Mouse (Mus musculus): ENCODE results near the gene Gm5936. TPM values are rescaled to one million over a fixed set of nuclear protein-coding genes. Genes with fewer than 3 reads are reported as not detected.

Gene Gm5936
- 0.06 and 0.33 TPM in 2 replicates for polyA plus RNA-seq (2021; fragmentation: Nextera tagmentation)
- long read RNA-seq, experiment 1: 0 reads
- long read RNA-seq, experiment 2: 0 reads

DNA sequence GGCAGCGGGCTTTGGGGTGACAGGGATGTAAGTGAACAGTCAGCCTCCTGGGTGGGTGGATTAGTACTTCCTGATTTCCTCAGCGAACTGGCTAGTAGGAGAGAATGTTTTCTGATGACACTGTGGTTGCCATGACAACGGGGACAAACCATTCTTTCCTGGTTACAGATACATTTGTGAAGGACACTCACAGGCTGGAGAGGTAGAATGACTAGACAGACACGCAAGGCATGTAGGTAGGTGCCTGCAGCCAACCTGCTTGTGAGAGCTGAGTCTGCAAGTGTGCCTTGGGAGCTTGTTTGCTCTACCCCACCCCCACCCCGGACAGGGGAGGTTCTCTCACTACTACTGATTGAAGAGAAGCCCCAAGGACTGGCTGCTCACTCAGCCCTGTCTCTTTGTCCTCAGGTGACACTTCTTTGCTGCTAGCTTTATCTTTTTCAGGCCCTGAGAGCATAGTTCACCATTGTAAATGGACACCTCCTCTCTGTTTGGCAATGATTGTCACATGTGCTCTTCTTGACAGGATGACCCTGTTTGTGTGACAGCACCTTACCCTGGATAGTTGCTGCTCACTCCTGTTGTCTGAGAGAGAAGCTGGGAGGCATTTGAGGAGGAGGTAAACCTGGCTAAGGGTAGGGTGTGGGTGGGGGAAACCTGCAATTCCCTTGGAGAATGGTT is at the start of gene Gm5936:
TSS of gene Gm5936 (plus strand) at position 355 of the 681 bp plus-strand sequence.

Other genes starting within 250 kb of the Gm5936 start
- gene Olfr1325, start 244.5 kb upstream of the Gm5936 start, polyA plus RNA-seq (2021; fragmentation: Nextera tagmentation): not detected in 2 replicates
- 0.08 and 0.25 TPM in 2 replicates for gene Gm5640, start 191.6 kb upstream of the Gm5936 start, polyA plus RNA-seq (2021; fragmentation: Nextera tagmentation)
- gene Gm6890, start 96.3 kb upstream of the Gm5936 start, polyA plus RNA-seq (2021; fragmentation: Nextera tagmentation): not detected in 2 replicates
- gene Gab3, start 248.3 kb downstream of the Gm5936 start, polyA plus RNA-seq (2021; fragmentation: Nextera tagmentation): 2.3 and 2.6 TPM in 2 replicates